ENCODE assay signal across 7 mouse cellular contexts in the genomic region with DNA sequence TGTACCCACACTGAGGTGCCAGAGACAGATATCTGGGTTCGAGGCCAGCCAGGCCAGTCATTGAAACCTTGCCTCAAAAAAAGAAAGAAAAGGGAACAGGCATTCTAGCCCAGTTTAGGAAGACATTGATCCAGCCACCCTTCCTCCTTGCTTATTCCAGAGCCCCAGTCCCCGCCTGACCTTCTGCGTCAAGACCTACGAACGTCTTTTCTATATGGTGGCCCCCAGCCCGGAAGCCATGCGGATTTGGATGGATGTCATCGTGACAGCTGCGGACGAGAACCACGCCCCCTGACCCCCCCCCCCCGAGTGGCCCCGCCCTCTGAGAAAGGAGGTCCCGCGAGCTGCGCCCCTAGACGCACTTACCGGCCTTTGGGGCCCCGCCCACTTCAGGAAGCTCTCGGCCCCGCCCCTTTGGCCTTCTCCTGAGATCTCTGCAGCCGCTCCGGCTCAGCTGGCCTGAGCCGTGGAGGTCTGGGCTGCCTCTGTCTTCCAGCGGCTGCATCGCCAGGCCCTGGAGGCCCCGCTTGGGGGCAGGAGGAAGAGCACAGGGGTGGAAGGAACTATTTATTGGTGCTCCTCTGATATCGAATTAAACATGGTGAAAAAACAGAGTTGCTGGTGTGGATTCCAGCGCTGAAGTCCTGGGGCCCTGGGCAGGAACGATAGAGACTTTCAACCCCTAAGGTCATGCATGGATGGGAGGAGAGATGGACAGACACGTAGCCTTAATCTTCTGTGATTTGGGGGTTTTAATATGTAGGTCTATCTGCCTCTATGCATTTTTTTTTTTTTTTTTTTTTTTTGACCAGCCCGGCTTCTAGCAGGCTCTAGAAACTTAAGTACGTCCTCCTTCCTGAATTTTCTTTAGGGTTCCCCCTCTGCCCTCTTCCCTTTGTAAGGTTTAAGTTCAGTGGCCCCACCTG. TPM values are rescaled to one million over a fixed set of nuclear protein-coding genes. Genes with fewer than 3 reads are reported as not detected.
DNase-seq lines count a peak whose midpoint lies in the region; ATAC-seq and TF ChIP-seq lines count a peak whose summit lies in the region.

No protein-coding gene starts in this region.

- TF ChIP-seq CTCF in liver, adult 2 months (IDR thresholded peaks at IDR 0.05; ENCODE audit: low read depth, low read length) = no peak
- no peak for TF ChIP-seq CTCF in midbrain, postnatal 0 days (IDR thresholded peaks at IDR 0.05)

- H3K4me1 ChIP-seq in intestine, embryonic 14.5 days (replicated peaks; ENCODE audit: control insufficient read depth, insufficient read depth, low read length) = 0 out of 2 replicates have a peak, but pooled peaks cover 7% of the 10 kb centered on the region
- no peaks in the 10 kb centered on the region for H3K4me1 ChIP-seq in liver, adult 2 months (ENCODE audit: control insufficient read depth, insufficient read depth, low read length)
- H3K4me1 ChIP-seq in midbrain, postnatal 0 days (ENCODE audit: insufficient read depth, low read length) = no peaks in the 10 kb centered on the region

- H3K4me2 ChIP-seq in intestine, embryonic 14.5 days (ENCODE audit: low read length) = peak overlapping the region; percentile 58
- H3K4me2 ChIP-seq in midbrain, postnatal 0 days (ENCODE audit: low read depth, low read length, poor library complexity, severe bottlenecking) = peak overlapping the region; percentile 52

- intact Hi-C loops in gastrocnemius, postnatal 36 days (cut with DNase I) = no loop called here

- no peak for TF ChIP-seq POLR2A in liver, adult 2 months (IDR thresholded peaks at IDR 0.05; ENCODE audit: extremely low read depth, insufficient read depth, low read length)

- peak; percentile 96 for ATAC-seq in common myeloid progenitor, adult 5-6 weeks (replicated peaks; ENCODE audit: low read depth, poor library complexity, severe bottlenecking)
- ATAC-seq in intestine, embryonic 14.5 days (replicated peaks; ENCODE audit: low FRiP score, low TSS enrichment, low read depth) = peak; percentile 86
- ATAC-seq in midbrain, postnatal 0 days (ENCODE audit: low FRiP score) = peak; percentile 57; the same call in 1 of the 2 replicates

- peak; percentile 78 to 81 for DNase-seq in adrenal gland, adult 18-20 months (ENCODE audit: low spot score in 2 of 2)
- DNase-seq in gastrocnemius, postnatal 36 days = peak; percentile 74 to 84
- DNase-seq in intestine, embryonic 14.5 days (ENCODE audit: low spot score) = peak; percentile 90
- DNase-seq in liver, adult 2 months (ENCODE audit: extremely low read depth, low read depth, low spot score) = peak; percentile 22
- DNase-seq in midbrain, postnatal 0 days (ENCODE audit: low spot score) = peak; percentile 76
- DNase-seq in spleen, postnatal 36 days (ENCODE audit: low spot score in 2 of 2) = peak; percentile 83 to 87

- H3K9me3 ChIP-seq in intestine, embryonic 14.5 days (ENCODE audit: control insufficient read depth, low read length) = peaks cover 6% of the 10 kb centered on the region; the same call in 1 of the 2 replicates
- no peaks in the 10 kb centered on the region for H3K9me3 ChIP-seq in midbrain, postnatal 0 days (ENCODE audit: low read length)

- 7% methylated on average over 33 of the region's 33 CpGs for WGBS in intestine, embryonic 14.5 days
- WGBS in liver, adult 2 months = 38% methylated on average over 33 of the region's 33 CpGs
- 9% methylated on average over 32 of the region's 33 CpGs for WGBS in midbrain, postnatal 0 days

- H3K27me3 ChIP-seq in intestine, embryonic 14.5 days (replicated peaks; ENCODE audit: control insufficient read depth, insufficient read depth, low read length) = no peaks in the 10 kb centered on the region
- H3K27me3 ChIP-seq in liver, adult 2 months (ENCODE audit: control insufficient read depth, insufficient read depth, low read length) = no peaks in the 10 kb centered on the region
- H3K27me3 ChIP-seq in midbrain, postnatal 0 days (ENCODE audit: insufficient read depth, low read length) = no peaks in the 10 kb centered on the region

- H3K36me3 ChIP-seq in intestine, embryonic 14.5 days (ENCODE audit: control insufficient read depth, insufficient read depth, low read length) = 0 out of 2 replicates have a peak, but pooled peaks cover 4% of the 10 kb centered on the region
- H3K36me3 ChIP-seq in liver, adult 2 months (ENCODE audit: control insufficient read depth, insufficient read depth, low read length) = peaks cover 4% of the 10 kb centered on the region; the same call in 1 of the 2 replicates
- H3K36me3 ChIP-seq in midbrain, postnatal 0 days (ENCODE audit: insufficient read depth, low read length) = no peaks in the 10 kb centered on the region

- H3K27ac ChIP-seq in intestine, embryonic 14.5 days (ENCODE audit: low read depth) = peak overlapping the region; percentile 57
- H3K27ac ChIP-seq in liver, adult 2 months (replicated peaks; ENCODE audit: insufficient read depth, low read depth, low read length) = no peak overlapping the region
- H3K27ac ChIP-seq in midbrain, postnatal 0 days (ENCODE audit: low read depth, low read length) = no peak overlapping the region

- no peaks in the 10 kb centered on the region for H3K79me2 ChIP-seq in liver, adult 2 months (ENCODE audit: control insufficient read depth, insufficient read depth, low read length)

- peak overlapping the region; percentile 43 for H3K9ac ChIP-seq in intestine, embryonic 14.5 days (ENCODE audit: low read length)
- peak overlapping the region; percentile 29; the same call in 1 of the 2 replicates for H3K9ac ChIP-seq in liver, adult 2 months (ENCODE audit: low read depth, low read length)
- H3K9ac ChIP-seq in midbrain, postnatal 0 days (replicated peaks; ENCODE audit: low read length, poor library complexity, severe bottlenecking) = peak overlapping the region; percentile 50

- peak overlapping the region; percentile 29 for H3K4me3 ChIP-seq in intestine, embryonic 14.5 days (ENCODE audit: low read depth, low read length)
- 0 out of 2 replicates have a peak overlapping the region, but pooled peaks have one; percentile 16 for H3K4me3 ChIP-seq in liver, adult 2 months (ENCODE audit: insufficient read depth, low read depth, low read length)
- peak overlapping the region; percentile 23 for H3K4me3 ChIP-seq in midbrain, postnatal 0 days (ENCODE audit: low read depth, low read length)

RNA-seq across cellular contexts. Expression of gene Lypd3, which starts 7.4 kb away (rescaled TPM):
- total RNA-seq in adrenal gland, adult 18-20 months (2021) = under 1 TPM in 1 of 2 experiments, not detected in 1; 0.50 TPM
- not detected in 2 replicates for total RNA-seq in common myeloid progenitor, adult 5-6 weeks (2017)
- not detected for total RNA-seq in gastrocnemius, postnatal 36 days (2021)
- polyA plus RNA-seq in intestine, embryonic 14.5 days (2014; fragmentation: Nextera tagmentation; extraction: Ambion mirVana) = 0.50 and 0.77 TPM in 2 replicates
- not detected in 2 replicates for total RNA-seq in liver, adult 2 months (2014; rRNA removed)
- not detected in 2 replicates for polyA plus RNA-seq in liver, adult 2 months (2012; rRNA removed)
- total RNA-seq in midbrain, postnatal 0 days (2014; rRNA removed) = 0.99 and 1.5 TPM in 2 replicates
- polyA plus RNA-seq in midbrain, postnatal 0 days (2015; fragmentation: Nextera tagmentation; extraction: Ambion mirVana) = 1.8 and 2.2 TPM in 2 replicates

RNA-seq across cellular contexts. Expression of gene Phldb3, which starts 18.4 kb away (rescaled TPM):
- 1 to 10 TPM; 3.8 to 5.2 TPM for total RNA-seq in adrenal gland, adult 18-20 months (2021)
- total RNA-seq in common myeloid progenitor, adult 5-6 weeks (2017) = 9.6 and 14.7 TPM in 2 replicates
- under 1 TPM; 0.30 to 0.66 TPM for total RNA-seq in gastrocnemius, postnatal 36 days (2021)
- 0.31 and 0.38 TPM in 2 replicates for polyA plus RNA-seq in intestine, embryonic 14.5 days (2014; fragmentation: Nextera tagmentation; extraction: Ambion mirVana)
- total RNA-seq in liver, adult 2 months (2014; rRNA removed) = 1.4 and 1.5 TPM in 2 replicates
- polyA plus RNA-seq in liver, adult 2 months (2012; rRNA removed) = 3.4 and 3.5 TPM in 2 replicates
- 0.11 and 0.14 TPM in 2 replicates for total RNA-seq in midbrain, postnatal 0 days (2014; rRNA removed)
- polyA plus RNA-seq in midbrain, postnatal 0 days (2015; fragmentation: Nextera tagmentation; extraction: Ambion mirVana) = not detected in 2 replicates

RNA-seq across cellular contexts. Expression of gene Zfp575, which starts 41.5 kb away (rescaled TPM):
- total RNA-seq in adrenal gland, adult 18-20 months (2021) = under 1 TPM; 0.32 to 0.46 TPM
- total RNA-seq in common myeloid progenitor, adult 5-6 weeks (2017) = not detected in 2 replicates
- under 1 TPM in 1 of 2 experiments, not detected in 1; 0.18 TPM for total RNA-seq in gastrocnemius, postnatal 36 days (2021)
- 3.1 and 3.6 TPM in 2 replicates for polyA plus RNA-seq in intestine, embryonic 14.5 days (2014; fragmentation: Nextera tagmentation; extraction: Ambion mirVana)
- total RNA-seq in liver, adult 2 months (2014; rRNA removed) = not detected in 2 replicates
- 0.02 TPM in 1 of 2 replicates, not detected in the other for polyA plus RNA-seq in liver, adult 2 months (2012; rRNA removed)
- 2.3 and 3.2 TPM in 2 replicates for total RNA-seq in midbrain, postnatal 0 days (2014; rRNA removed)
- polyA plus RNA-seq in midbrain, postnatal 0 days (2015; fragmentation: Nextera tagmentation; extraction: Ambion mirVana) = 28.3 and 29.5 TPM in 2 replicates

RNA-seq across cellular contexts. Expression of gene Ethe1, which starts 41.6 kb away (rescaled TPM):
- total RNA-seq in adrenal gland, adult 18-20 months (2021) = 10 to 100 TPM; 28.9 to 40.3 TPM
- total RNA-seq in common myeloid progenitor, adult 5-6 weeks (2017) = 13.2 and 14.6 TPM in 2 replicates
- 10 to 100 TPM; 23.0 to 24.2 TPM for total RNA-seq in gastrocnemius, postnatal 36 days (2021)
- polyA plus RNA-seq in intestine, embryonic 14.5 days (2014; fragmentation: Nextera tagmentation; extraction: Ambion mirVana) = 42.9 and 46.5 TPM in 2 replicates
- 71.1 and 91.4 TPM in 2 replicates for total RNA-seq in liver, adult 2 months (2014; rRNA removed)
- polyA plus RNA-seq in liver, adult 2 months (2012; rRNA removed) = 227 and 244 TPM in 2 replicates
- 32.2 and 33.4 TPM in 2 replicates for total RNA-seq in midbrain, postnatal 0 days (2014; rRNA removed)
- 31.3 and 31.6 TPM in 2 replicates for polyA plus RNA-seq in midbrain, postnatal 0 days (2015; fragmentation: Nextera tagmentation; extraction: Ambion mirVana)

RNA-seq across cellular contexts. Expression of gene Tex101, which starts 47.5 kb away (rescaled TPM):
- total RNA-seq in adrenal gland, adult 18-20 months (2021) = not detected
- total RNA-seq in common myeloid progenitor, adult 5-6 weeks (2017) = not detected in 2 replicates
- not detected for total RNA-seq in gastrocnemius, postnatal 36 days (2021)
- not detected in 2 replicates for polyA plus RNA-seq in intestine, embryonic 14.5 days (2014; fragmentation: Nextera tagmentation; extraction: Ambion mirVana)
- total RNA-seq in liver, adult 2 months (2014; rRNA removed) = not detected in 2 replicates
- polyA plus RNA-seq in liver, adult 2 months (2012; rRNA removed) = not detected in 2 replicates
- total RNA-seq in midbrain, postnatal 0 days (2014; rRNA removed) = not detected in 2 replicates
- polyA plus RNA-seq in midbrain, postnatal 0 days (2015; fragmentation: Nextera tagmentation; extraction: Ambion mirVana) = not detected in 2 replicates

Comparison
In these comparisons a context has a peak if more than half of its experiments do, and no peak if none do; other contexts are left out.
1. DNase-seq: peak in every context shown above with its lines; median percentile 90 in intestine, embryonic 14.5 days; 85 in spleen, postnatal 36 days; 80 in adrenal gland, adult 18-20 months; 79 in gastrocnemius, postnatal 36 days; 76 in midbrain, postnatal 0 days; 22 in liver, adult 2 months.